9 mouse cellular contexts compared by ENCODE assay signal in genomic region chr11:11115648-11116590, GRCm38 (mm10). TPM values are rescaled to one million over a fixed set of nuclear protein-coding genes. Genes with fewer than 3 reads are reported as not detected.
DNase-seq lines count a peak whose midpoint lies in the region; ATAC-seq and TF ChIP-seq lines count a peak whose summit lies in the region.
"Had no signal": no experiment of that assay in that cellular context is flagged by ENCODE, and none has a peak within 500 bp of the region (broad histone marks: within the 10 kb centered on the region; RNA-seq: fewer than 3 reads in every experiment).

No protein-coding gene starts in this region.

- no peak for TF ChIP-seq CTCF in lung, postnatal 0 days (IDR thresholded peaks at IDR 0.05)

- H3K9me3 ChIP-seq in lung, postnatal 0 days (ENCODE audit: low read length): no peaks in the 10 kb centered on the region
- no peaks in the 10 kb centered on the region for H3K9me3 ChIP-seq in hindbrain, embryonic 11.5 days (ENCODE audit: control insufficient read depth, low read length)
- no peaks in the 10 kb centered on the region for H3K9me3 ChIP-seq in liver, embryonic 16.5 days (replicated peaks; ENCODE audit: control insufficient read depth, low read length)

- H3K4me3 ChIP-seq in lung, postnatal 0 days (ENCODE audit: low read depth, low read length): peak overlapping the region; percentile 30
- peak overlapping the region; percentile 48 for H3K4me3 ChIP-seq in hindbrain, embryonic 11.5 days (ENCODE audit: low read depth, low read length)
- H3K4me3 ChIP-seq in liver, embryonic 16.5 days (ENCODE audit: low read depth, low read length): 0 out of 2 replicates have a peak overlapping the region, but pooled peaks have one; percentile 2
- H3K4me3 ChIP-seq: megakaryocyte, embryonic 14.5 days had no signal

- DNase-seq in cerebellum, postnatal 10 days: peak; percentile 50 to 62
- DNase-seq in cerebellum, adult 11 months: no peak
- peak; percentile 17 for DNase-seq in lung, postnatal 0 days (ENCODE audit: low spot score)
- no peak for DNase-seq in lung, postnatal 14 days
- DNase-seq in hindbrain, embryonic 11.5 days (ENCODE audit: low spot score): peak; percentile 68
- DNase-seq in right cerebral cortex, postnatal 25 days: peak; percentile 51
- no peak for DNase-seq in thymus, postnatal 10 days (ENCODE audit: low spot score in 2 of 2)

- no peak overlapping the region for H3K9ac ChIP-seq in lung, postnatal 0 days (replicated peaks; ENCODE audit: low read depth)
- peak overlapping the region; percentile 40; the same call in 1 of the 2 replicates for H3K9ac ChIP-seq in hindbrain, embryonic 11.5 days (ENCODE audit: low read depth, low read length)
- no peak overlapping the region for H3K9ac ChIP-seq in liver, embryonic 16.5 days (ENCODE audit: low read depth, low read length)

- ATAC-seq in lung, postnatal 0 days: peak; percentile 28
- peak; percentile 81 for ATAC-seq in hindbrain, embryonic 11.5 days (ENCODE audit: low FRiP score)
- ATAC-seq in liver, embryonic 16.5 days (ENCODE audit: low read depth): no peak

- no peak overlapping the region for H3K27ac ChIP-seq in lung, postnatal 0 days (ENCODE audit: low read length)
- no peak overlapping the region for H3K27ac ChIP-seq in hindbrain, embryonic 11.5 days (ENCODE audit: low read depth, low read length)
- no peak overlapping the region for H3K27ac ChIP-seq in liver, embryonic 16.5 days (ENCODE audit: low read length)

- H3K27me3 ChIP-seq in lung, postnatal 0 days (replicated peaks; ENCODE audit: insufficient read depth, low read length): peaks cover 35% of the 10 kb centered on the region
- peaks cover 54% of the 10 kb centered on the region for H3K27me3 ChIP-seq in hindbrain, embryonic 11.5 days (ENCODE audit: control insufficient read depth, insufficient read depth, low read length)
- H3K27me3 ChIP-seq in liver, embryonic 16.5 days (ENCODE audit: control insufficient read depth, insufficient read depth, low read depth, low read length): peaks cover 38% of the 10 kb centered on the region

- no peak for TF ChIP-seq EP300 in lung, postnatal 0 days (IDR thresholded peaks at IDR 0.05)

- no peaks in the 10 kb centered on the region for H3K36me3 ChIP-seq in lung, postnatal 0 days (ENCODE audit: insufficient read depth, low read length)
- H3K36me3 ChIP-seq in hindbrain, embryonic 11.5 days (ENCODE audit: control insufficient read depth, insufficient read depth, low read length): no peaks in the 10 kb centered on the region
- H3K36me3 ChIP-seq in liver, embryonic 16.5 days (ENCODE audit: control insufficient read depth, insufficient read depth): no peaks in the 10 kb centered on the region

- H3K4me2 ChIP-seq in lung, postnatal 0 days (replicated peaks; ENCODE audit: low read depth, low read length): peak overlapping the region; percentile 58
- peak overlapping the region; percentile 84 for H3K4me2 ChIP-seq in hindbrain, embryonic 11.5 days (replicated peaks; ENCODE audit: low read depth, low read length)
- H3K4me2 ChIP-seq in liver, embryonic 16.5 days (ENCODE audit: low read depth, low read length): 0 out of 2 replicates have a peak overlapping the region, but pooled peaks have one; percentile 13

- 1% methylated on average over 92 of the region's 93 CpGs for WGBS in lung, postnatal 0 days
- WGBS in hindbrain, embryonic 11.5 days: under 1% methylated on average over 83 of the region's 93 CpGs
- 1% methylated on average over 92 of the region's 93 CpGs for WGBS in liver, embryonic 16.5 days (ENCODE audit: insufficient replicate concordance)

- no peaks in the 10 kb centered on the region for H3K4me1 ChIP-seq in lung, postnatal 0 days (ENCODE audit: insufficient read depth, low read depth, low read length)
- H3K4me1 ChIP-seq in hindbrain, embryonic 11.5 days (replicated peaks; ENCODE audit: control insufficient read depth, insufficient read depth, low read length): peaks cover 7% of the 10 kb centered on the region; the same call in 1 of the 2 replicates
- no peaks in the 10 kb centered on the region for H3K4me1 ChIP-seq in liver, embryonic 16.5 days (ENCODE audit: control insufficient read depth, low read depth, low read length)
- H3K4me1 ChIP-seq: megakaryocyte, embryonic 14.5 days had no signal

RNA-seq across cellular contexts. Expression of gene Vwc2, which starts 1.9 kb away (rescaled TPM):
- polyA plus RNA-seq in lung, postnatal 0 days (2015; fragmentation: Nextera tagmentation; extraction: Ambion mirVana): 0.27 and 0.39 TPM in 2 replicates
- 1.0 TPM in 2 replicates for polyA plus RNA-seq in hindbrain, embryonic 11.5 days (2014; fragmentation: Nextera tagmentation; extraction: Ambion mirVana)
- polyA plus RNA-seq in liver, embryonic 16.5 days (2015; fragmentation: Nextera tagmentation; extraction: Ambion mirVana): 0.06 and 0.07 TPM in 2 replicates

Comparison
In these comparisons a context has a peak if more than half of its experiments do, and no peak if none do; other contexts are left out.
1. DNase-seq: peak in cerebellum, postnatal 10 days (2 of 2), lung, postnatal 0 days (single experiment), hindbrain, embryonic 11.5 days (single experiment) and right cerebral cortex, postnatal 25 days (single experiment); none in cerebellum, adult 11 months (single experiment), lung, postnatal 14 days (single experiment) and thymus, postnatal 10 days (0 of 2).
2. H3K4me2 ChIP-seq: peak in every context shown above with its lines; median percentile 84 in hindbrain, embryonic 11.5 days; 58 in lung, postnatal 0 days; 13 in liver, embryonic 16.5 days.
3. Peak in every context shown above with its lines, with median percentiles within 50 percentile points of each other: H3K4me3 ChIP-seq.